Mouse (Mus musculus) embryonic fibroblast, embryonic 13.5 days (primary cell): ENCODE measurements around the gene Sult1c1.

Source experiments
- CTCF ChIP-seq: IDR thresholded peaks from 2 replicates; pipeline ENCODE4 v1.5.1; 2011; ENCODE audit warnings: mild to moderate bottlenecking, control low read depth, low read length, moderate library complexity, borderline replicate concordance; ENCODE audit not compliant: insufficient read depth
- POLR2A ChIP-seq: IDR thresholded peaks from 2 replicates; pipeline ENCODE4 v1.6.1; 2011; ENCODE audit warnings: low read depth, mild to moderate bottlenecking, control low read depth, low read length, moderate library complexity

- no peak for TF ChIP-seq CTCF
- TF ChIP-seq POLR2A = no peak
These were observed 16.9 kb downstream of the Sult1c1 start for GRCm38 (mm10) chr17:53973606-53974005.
